Mouse (Mus musculus): ENCODE measurements around the gene Gm17359. TPM values are rescaled to one million over a fixed set of nuclear protein-coding genes. Genes with fewer than 3 reads are reported as not detected.
"Not testable (repeated sequence)": the region's sequence is repeated elsewhere in the genome, so short reads cannot be mapped to it uniquely, and the experiment has no call there.

The Gm17359 gene
- polyA plus RNA-seq, 1 experiment from 2014 or later: not detected

DNA sequence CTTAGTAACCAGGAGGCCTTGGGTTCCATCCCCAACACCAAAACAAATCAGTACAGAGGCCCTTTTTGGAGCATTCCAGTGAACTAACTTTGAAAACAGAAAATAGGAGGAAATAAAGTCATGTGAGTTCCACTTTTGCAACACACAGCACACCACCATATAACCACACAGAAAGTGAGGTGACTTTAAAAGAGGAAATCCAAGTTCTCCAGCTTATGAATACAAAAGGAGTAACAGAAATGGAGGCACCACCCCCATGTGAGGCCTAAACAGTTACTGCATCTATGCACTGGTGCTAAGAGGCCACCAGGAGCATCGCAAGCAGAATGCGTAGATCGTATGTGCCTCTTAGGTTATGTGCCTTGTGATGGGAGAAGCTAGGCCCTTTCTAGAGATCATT lies 101.8 kb downstream of the Gm17359 start:
- WGBS: 96% methylated on average over 3 of the region's 3 CpGs
- H3K36me3 ChIP-seq (ENCODE audit: control insufficient read depth, insufficient read depth, low read length): no peaks in the 10 kb centered on the region
- no peaks in the 10 kb centered on the region for H3K4me1 ChIP-seq (replicated peaks; ENCODE audit: control insufficient read depth, insufficient read depth, low read length)
- no peak overlapping the region for H3K27ac ChIP-seq (ENCODE audit: low read depth, low read length)
- no peak overlapping the region for H3K4me3 ChIP-seq (ENCODE audit: low read depth, low read length)
- H3K27me3 ChIP-seq (replicated peaks; ENCODE audit: control insufficient read depth, insufficient read depth, low read length): no peaks in the 10 kb centered on the region
- no peak overlapping the region for H3K4me2 ChIP-seq
- no peak overlapping the region for H3K9ac ChIP-seq (ENCODE audit: low read depth, low read length)
- ATAC-seq (replicated peaks; ENCODE audit: low FRiP score) (no peak), DNase-seq (ENCODE audit: low spot score) (no peak)
- no peaks in the 10 kb centered on the region for H3K9me3 ChIP-seq (ENCODE audit: control insufficient read depth, low read length)

DNA sequence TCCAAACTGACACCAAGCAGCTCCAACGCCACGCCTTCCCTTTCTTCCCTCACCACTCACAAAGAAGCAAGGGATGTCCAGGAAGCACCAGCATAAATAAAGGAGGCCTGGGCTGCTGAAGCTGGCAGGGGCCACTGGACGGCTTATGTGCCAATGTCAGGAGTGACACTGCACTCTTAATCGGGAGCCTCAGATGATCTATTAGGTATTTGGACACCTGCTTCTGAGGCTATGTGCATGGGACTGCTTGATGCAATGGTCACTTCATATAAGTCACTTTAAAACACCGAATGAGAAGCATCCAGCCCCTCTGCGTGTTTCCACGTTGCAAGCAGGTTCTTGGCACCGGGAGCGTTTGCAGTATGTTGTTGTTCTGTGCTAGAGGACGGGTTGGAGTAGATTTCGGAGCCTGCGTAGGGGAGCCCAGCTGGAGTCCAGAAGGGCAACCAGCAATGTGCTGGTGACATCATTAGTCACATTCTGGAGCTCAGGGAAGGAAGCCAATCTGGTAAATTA lies 104.6 kb downstream of the Gm17359 start:
- WGBS: 83% methylated on average over 12 of the region's 12 CpGs
- H3K27ac ChIP-seq (ENCODE audit: low read depth, low read length): no peak overlapping the region
- no peaks in the 10 kb centered on the region for H3K9me3 ChIP-seq (ENCODE audit: control insufficient read depth, low read length)

DNA sequence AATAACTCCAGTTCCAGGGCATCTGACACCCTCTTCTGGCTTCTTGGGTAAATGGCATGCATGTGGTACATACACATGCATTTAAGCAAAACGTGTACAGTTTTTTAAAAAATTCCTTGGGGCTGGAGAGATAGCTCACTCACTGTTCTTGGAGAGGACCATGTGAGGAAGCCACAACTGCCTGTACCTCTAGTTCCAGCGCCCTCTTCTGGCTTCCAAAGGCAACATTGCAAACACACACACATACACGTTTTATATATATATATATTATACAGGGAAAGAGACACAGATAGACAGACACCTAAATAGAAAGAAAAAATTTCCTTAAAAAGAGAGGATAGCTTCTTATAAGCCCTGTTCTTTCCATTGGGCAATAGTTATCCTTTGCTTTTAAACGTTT lies 107.4 kb downstream of the Gm17359 start:
- Histone ChIP-seq H3K4me1 (replicated peaks; ENCODE audit: control insufficient read depth, insufficient read depth, low read length) (no peaks in the 10 kb centered on the region), H3K9ac (ENCODE audit: low read depth, low read length) (no peak overlapping the region), H3K4me2 (no peak overlapping the region), H3K27me3 (replicated peaks; ENCODE audit: control insufficient read depth, insufficient read depth, low read length) (no peaks in the 10 kb centered on the region), H3K4me3 (ENCODE audit: low read depth, low read length) (no peak overlapping the region), H3K9me3 (ENCODE audit: control insufficient read depth, low read length) (no peaks in the 10 kb centered on the region), H3K27ac (ENCODE audit: low read depth, low read length) (no peak overlapping the region), H3K36me3 (ENCODE audit: control insufficient read depth, insufficient read depth, low read length) (no peaks in the 10 kb centered on the region)
- ATAC-seq (replicated peaks; ENCODE audit: low FRiP score) (no peak), DNase-seq (ENCODE audit: low spot score) (no peak)
- 56% methylated on average over 4 of the region's 4 CpGs for WGBS

More for the DNA sequence above, 104.6 kb downstream of the Gm17359 start:
- Histone ChIP-seq H3K36me3 (ENCODE audit: control insufficient read depth, insufficient read depth, low read length) (no peaks in the 10 kb centered on the region), H3K4me3 (ENCODE audit: low read depth, low read length) (no peak overlapping the region), H3K27me3 (replicated peaks; ENCODE audit: control insufficient read depth, insufficient read depth, low read length) (no peaks in the 10 kb centered on the region), H3K4me1 (replicated peaks; ENCODE audit: control insufficient read depth, insufficient read depth, low read length) (no peaks in the 10 kb centered on the region), H3K4me2 (no peak overlapping the region), H3K9ac (ENCODE audit: low read depth, low read length) (no peak overlapping the region)
- DNase-seq (ENCODE audit: low spot score) (no peak), ATAC-seq (replicated peaks; ENCODE audit: low FRiP score) (no peak)

DNA sequence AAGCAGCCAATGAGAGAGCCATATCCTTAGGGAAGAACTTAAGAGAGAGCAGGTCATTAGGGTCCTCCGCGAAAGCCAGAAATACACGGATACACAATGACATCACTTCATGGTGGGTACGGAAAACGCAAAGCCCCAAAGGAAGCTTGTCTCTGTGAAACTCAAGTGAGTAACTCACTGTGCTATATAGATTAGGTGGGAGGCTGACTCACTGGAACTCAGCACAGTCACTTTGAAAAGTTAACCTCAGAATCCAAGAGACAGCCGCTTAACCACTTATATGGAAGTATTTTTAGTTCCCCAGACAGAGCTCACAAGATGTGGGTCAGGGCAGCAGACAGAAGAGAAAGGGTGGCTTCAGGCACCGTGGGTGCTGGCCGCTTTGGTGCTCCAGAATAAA lies 108.6 kb downstream of the Gm17359 start:
- WGBS: 76% methylated on average over 8 of the region's 8 CpGs
- no peaks in the 10 kb centered on the region for H3K9me3 ChIP-seq (ENCODE audit: control insufficient read depth, low read length)
- H3K4me3 ChIP-seq (ENCODE audit: low read depth, low read length): no peak overlapping the region
- no peaks in the 10 kb centered on the region for H3K27me3 ChIP-seq (replicated peaks; ENCODE audit: control insufficient read depth, insufficient read depth, low read length)
- H3K9ac ChIP-seq (ENCODE audit: low read depth, low read length): no peak overlapping the region
- H3K27ac ChIP-seq (ENCODE audit: low read depth, low read length): no peak overlapping the region
- H3K4me1 ChIP-seq (replicated peaks; ENCODE audit: control insufficient read depth, insufficient read depth, low read length): no peaks in the 10 kb centered on the region
- DNase-seq (ENCODE audit: low spot score): no peak
- no peaks in the 10 kb centered on the region for H3K36me3 ChIP-seq (ENCODE audit: control insufficient read depth, insufficient read depth, low read length)
- no peak for ATAC-seq (replicated peaks; ENCODE audit: low FRiP score)
- H3K4me2 ChIP-seq: no peak overlapping the region

DNA sequence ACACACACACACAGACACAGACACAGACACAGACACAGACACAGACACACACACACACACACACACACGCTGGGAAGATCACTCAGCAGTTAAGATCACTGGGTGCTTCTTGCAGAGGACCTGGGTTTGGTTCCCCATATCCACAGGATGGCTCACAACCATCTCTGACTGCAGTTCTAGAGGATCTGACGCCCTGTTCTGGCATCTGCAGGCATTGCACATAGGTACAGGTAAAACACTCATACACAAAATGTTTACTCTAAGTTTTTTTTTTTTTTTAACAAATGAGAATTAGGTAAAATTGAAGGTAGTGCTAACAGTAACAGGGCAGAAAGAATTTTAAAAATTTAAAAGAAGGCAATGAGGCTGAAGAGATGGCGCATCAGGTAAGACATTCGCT lies 109.7 kb downstream of the Gm17359 start:
- WGBS: 77% methylated on average over 4 of the region's 4 CpGs
- no peaks in the 10 kb centered on the region for H3K27me3 ChIP-seq (replicated peaks; ENCODE audit: control insufficient read depth, insufficient read depth, low read length)
- H3K4me2 ChIP-seq: no peak overlapping the region
- H3K9me3 ChIP-seq (ENCODE audit: control insufficient read depth, low read length): no peaks in the 10 kb centered on the region
- ATAC-seq (replicated peaks; ENCODE audit: low FRiP score) (no peak), DNase-seq (ENCODE audit: low spot score) (no peak)
- H3K9ac ChIP-seq (ENCODE audit: low read depth, low read length): no peak overlapping the region
- H3K27ac ChIP-seq (ENCODE audit: low read depth, low read length): no peak overlapping the region
- H3K4me3 ChIP-seq (ENCODE audit: low read depth, low read length): no peak overlapping the region
- no peaks in the 10 kb centered on the region for H3K4me1 ChIP-seq (replicated peaks; ENCODE audit: control insufficient read depth, insufficient read depth, low read length)
- H3K36me3 ChIP-seq (ENCODE audit: control insufficient read depth, insufficient read depth, low read length): no peaks in the 10 kb centered on the region

DNA sequence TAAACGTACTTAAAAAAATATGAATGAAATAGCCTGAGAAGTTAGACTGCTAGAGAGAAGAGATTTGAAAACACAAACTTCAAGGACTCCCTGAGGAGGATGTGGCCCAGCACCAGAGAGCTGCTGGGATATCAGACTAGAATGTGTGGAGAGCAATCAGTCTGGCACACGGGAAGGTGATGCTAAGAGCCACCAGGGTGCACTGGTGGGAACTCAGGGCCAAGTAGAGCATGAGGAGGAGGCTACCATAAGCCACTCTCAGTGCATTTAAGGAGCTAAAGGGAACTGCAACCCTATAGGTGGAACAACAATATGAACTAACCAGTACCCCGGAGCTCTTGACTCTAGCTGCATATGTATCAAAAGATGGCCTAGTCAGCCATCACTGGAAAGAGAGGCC lies 110.2 kb downstream of the Gm17359 start:
- H3K4me2 ChIP-seq; ATAC-seq (replicated peaks; ENCODE audit: low FRiP score); H3K36me3 ChIP-seq (ENCODE audit: control insufficient read depth, insufficient read depth, low read length); H3K9me3 ChIP-seq (ENCODE audit: control insufficient read depth, low read length); H3K4me1 ChIP-seq (replicated peaks; ENCODE audit: control insufficient read depth, insufficient read depth, low read length); H3K9ac ChIP-seq (ENCODE audit: low read depth, low read length); H3K27ac ChIP-seq (ENCODE audit: low read depth, low read length); H3K27me3 ChIP-seq (replicated peaks; ENCODE audit: control insufficient read depth, insufficient read depth, low read length); H3K4me3 ChIP-seq (ENCODE audit: low read depth, low read length); DNase-seq (ENCODE audit: low spot score): not testable (repeated sequence)
- WGBS: 78% methylated on average over 3 of the region's 3 CpGs

DNA sequence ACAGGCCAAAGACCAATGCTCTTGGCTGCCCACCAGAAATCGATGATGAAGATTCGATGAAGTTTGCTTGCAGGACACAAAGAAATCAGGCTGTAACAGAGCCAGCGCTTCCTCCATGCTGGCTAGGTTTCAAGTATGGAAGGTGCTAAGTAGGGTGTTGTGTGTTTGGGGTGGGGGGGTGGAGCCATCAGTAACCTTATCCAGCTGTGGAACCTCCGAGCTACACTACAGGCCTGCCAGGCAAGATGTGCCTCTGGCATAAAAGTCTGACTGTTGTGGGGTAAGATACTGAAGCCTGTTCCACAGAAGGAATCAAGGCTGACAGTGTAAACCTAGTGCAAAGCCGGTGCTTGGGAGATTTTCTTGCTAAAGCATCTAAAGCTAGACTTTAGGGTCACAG lies 112.0 kb downstream of the Gm17359 start:
- no peaks in the 10 kb centered on the region for H3K36me3 ChIP-seq (ENCODE audit: control insufficient read depth, insufficient read depth, low read length)
- H3K4me2 ChIP-seq: no peak overlapping the region
- H3K27me3 ChIP-seq (replicated peaks; ENCODE audit: control insufficient read depth, insufficient read depth, low read length): no peaks in the 10 kb centered on the region
- ATAC-seq (replicated peaks; ENCODE audit: low FRiP score) (no peak), DNase-seq (ENCODE audit: low spot score) (no peak)
- H3K9me3 ChIP-seq (ENCODE audit: control insufficient read depth, low read length): no peaks in the 10 kb centered on the region
- no peak overlapping the region for H3K9ac ChIP-seq (ENCODE audit: low read depth, low read length)
- H3K4me1 ChIP-seq (replicated peaks; ENCODE audit: control insufficient read depth, insufficient read depth, low read length): no peaks in the 10 kb centered on the region
- no peak overlapping the region for H3K27ac ChIP-seq (ENCODE audit: low read depth, low read length)
- WGBS: 82% methylated on average over 5 of the region's 5 CpGs
- H3K4me3 ChIP-seq (ENCODE audit: low read depth, low read length): no peak overlapping the region

DNA sequence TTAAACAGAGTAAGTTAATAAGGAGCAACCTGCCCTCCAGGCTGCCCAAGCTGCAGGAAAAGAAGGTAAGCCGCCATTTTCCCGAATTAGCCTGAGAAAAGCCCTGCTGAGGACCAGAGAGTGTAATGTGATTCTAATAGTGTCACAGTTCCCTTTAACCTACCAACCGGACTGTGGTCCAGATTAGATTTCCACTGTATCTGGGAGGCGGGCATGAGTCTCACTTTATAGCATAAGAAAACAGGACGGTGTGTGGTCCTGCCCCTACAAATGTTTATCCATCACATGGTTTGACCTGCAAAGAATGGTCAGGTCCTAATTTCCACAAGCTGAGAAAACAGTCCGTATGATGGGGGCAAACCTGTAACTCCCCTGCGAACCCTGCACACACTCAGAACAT lies 112.9 kb downstream of the Gm17359 start:
- Histone ChIP-seq H3K4me2 (no peak overlapping the region), H3K4me1 (replicated peaks; ENCODE audit: control insufficient read depth, insufficient read depth, low read length) (no peaks in the 10 kb centered on the region), H3K4me3 (ENCODE audit: low read depth, low read length) (no peak overlapping the region), H3K9ac (ENCODE audit: low read depth, low read length) (no peak overlapping the region), H3K27ac (ENCODE audit: low read depth, low read length) (no peak overlapping the region), H3K27me3 (replicated peaks; ENCODE audit: control insufficient read depth, insufficient read depth, low read length) (no peaks in the 10 kb centered on the region), H3K36me3 (ENCODE audit: control insufficient read depth, insufficient read depth, low read length) (no peaks in the 10 kb centered on the region), H3K9me3 (ENCODE audit: control insufficient read depth, low read length) (no peaks in the 10 kb centered on the region)
- ATAC-seq (replicated peaks; ENCODE audit: low FRiP score) (no peak), DNase-seq (ENCODE audit: low spot score) (no peak)
- 84% methylated on average over 7 of the region's 7 CpGs for WGBS

DNA sequence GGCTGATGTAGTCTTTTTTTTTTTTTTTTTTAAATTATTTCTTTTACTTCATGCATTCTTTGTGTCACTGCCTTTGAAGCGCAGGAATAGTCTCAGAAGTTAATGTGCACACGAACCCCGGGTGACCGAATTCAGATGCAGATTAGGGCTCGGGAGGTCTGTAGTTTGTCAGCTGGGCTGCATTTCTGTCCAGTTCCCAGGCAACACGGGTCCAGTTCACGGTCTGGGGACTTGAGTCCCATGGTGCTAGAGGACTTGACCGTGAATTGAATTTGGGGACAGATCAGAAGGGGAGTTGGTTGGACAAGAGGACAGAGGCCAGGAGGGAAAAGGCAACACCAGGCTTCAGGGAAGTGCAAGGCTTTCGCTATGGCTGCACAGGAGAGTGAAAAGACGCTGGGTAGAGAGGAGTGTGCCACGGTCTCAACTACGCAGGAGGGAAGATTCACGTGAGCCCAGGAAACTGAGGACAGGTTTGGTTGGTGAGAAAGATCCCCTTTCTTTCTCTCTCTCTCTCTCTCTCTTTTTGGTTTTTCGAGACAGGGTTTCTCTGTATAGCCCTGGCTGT lies 116.3 kb downstream of the Gm17359 start:
- WGBS: 86% methylated on average over 14 of the region's 14 CpGs
- Histone ChIP-seq H3K9ac (ENCODE audit: low read depth, low read length) (no peak overlapping the region), H3K9me3 (ENCODE audit: control insufficient read depth, low read length) (no peaks in the 10 kb centered on the region), H3K4me3 (ENCODE audit: low read depth, low read length) (no peak overlapping the region), H3K4me2 (no peak overlapping the region), H3K4me1 (replicated peaks; ENCODE audit: control insufficient read depth, insufficient read depth, low read length) (no peaks in the 10 kb centered on the region), H3K36me3 (ENCODE audit: control insufficient read depth, insufficient read depth, low read length) (no peaks in the 10 kb centered on the region; the same call in 1 of the 2 replicates), H3K27me3 (replicated peaks; ENCODE audit: control insufficient read depth, insufficient read depth, low read length) (no peaks in the 10 kb centered on the region), H3K27ac (ENCODE audit: low read depth, low read length) (no peak overlapping the region)
- DNase-seq (ENCODE audit: low spot score) (no peak), ATAC-seq (replicated peaks; ENCODE audit: low FRiP score) (no peak)

All from liver, embryonic 11.5 days (tissue).